Mouse (Mus musculus) spleen, adult 2 months (tissue): Measurements from ENCODE around the gene Cdk9.

ENCODE experiments used
- CTCF ChIP-seq: fragments of 200-500 bp; IDR thresholded peaks from 2 replicates; pipeline ENCODE4 v1.5.1; 2011; ENCODE audit warnings: mild to moderate bottlenecking, inconsistent platforms; ENCODE audit not compliant: insufficient read depth, insufficient read length, insufficient replicate concordance; ENCODE audit errors: extremely low read depth
- POLR2A ChIP-seq: fragments of 200-500 bp; IDR thresholded peaks from 2 replicates; pipeline ENCODE4 v1.6.1; 2011; ENCODE audit warnings: low read depth, low read length, inconsistent platforms

DNA sequence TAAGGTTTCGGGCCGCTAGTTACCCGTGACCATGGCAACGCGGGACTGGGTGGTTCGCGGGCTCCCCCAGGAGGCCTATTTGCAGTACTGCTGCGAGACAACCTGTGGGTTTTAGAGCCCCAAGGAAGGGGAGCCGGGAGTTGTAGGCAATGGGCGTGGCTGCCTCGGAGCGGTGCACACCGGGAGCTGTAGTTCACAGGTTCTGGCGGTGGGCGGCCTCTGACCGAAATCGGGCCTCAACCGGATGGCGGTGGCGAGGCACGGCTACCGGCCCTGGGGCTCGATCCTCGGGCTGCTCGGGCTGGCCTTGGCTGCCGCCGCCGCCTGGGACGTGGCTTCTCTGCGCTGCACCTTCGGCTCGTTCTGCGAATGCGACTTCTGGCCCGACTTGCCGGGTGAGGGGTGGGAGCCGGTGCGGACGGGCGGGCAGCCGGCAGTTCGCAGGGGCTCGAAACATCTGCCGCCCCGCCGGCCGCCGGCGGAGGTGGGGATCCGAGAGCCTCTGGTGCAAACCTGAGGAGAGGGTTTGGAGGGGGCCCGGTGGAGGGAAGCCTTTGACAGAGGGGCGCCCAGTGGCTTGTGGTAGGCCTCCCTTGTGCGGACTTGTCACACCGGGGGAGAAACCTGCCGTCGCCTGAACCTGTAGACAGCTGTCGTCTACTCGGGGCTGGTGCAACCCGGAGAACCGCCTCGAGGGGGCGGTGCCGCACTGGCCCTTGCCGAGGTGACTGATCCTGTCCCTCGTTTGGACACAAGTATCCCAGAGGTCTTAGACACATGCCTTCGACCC lies 44.4 kb upstream of the Cdk9 start, which contains the start of gene Tor2a:
- TF ChIP-seq POLR2A (no peak), CTCF (peak; percentile 98)
